Mouse (Mus musculus): ENCODE measurements around the gene Sp2. TPM values are rescaled to one million over a fixed set of nuclear protein-coding genes. Genes with fewer than 3 reads are reported as not detected.

Gene Sp2
- 12.3 and 17.8 TPM in 2 replicates for polyA plus RNA-seq (2012; rRNA removed)

GRCm38 (mm10) chr11:96982859-96983258 lies at the start of gene Sp2:
Gene Sp2 (minus strand): TSS chr11:96982959.

GRCm38 (mm10) chr11:97029686-97030417 lies 47.1 kb upstream of the Sp2 start, which contains the start of gene Scrn2:
Gene Scrn2 (plus strand): TSS chr11:97029938.

DNA sequence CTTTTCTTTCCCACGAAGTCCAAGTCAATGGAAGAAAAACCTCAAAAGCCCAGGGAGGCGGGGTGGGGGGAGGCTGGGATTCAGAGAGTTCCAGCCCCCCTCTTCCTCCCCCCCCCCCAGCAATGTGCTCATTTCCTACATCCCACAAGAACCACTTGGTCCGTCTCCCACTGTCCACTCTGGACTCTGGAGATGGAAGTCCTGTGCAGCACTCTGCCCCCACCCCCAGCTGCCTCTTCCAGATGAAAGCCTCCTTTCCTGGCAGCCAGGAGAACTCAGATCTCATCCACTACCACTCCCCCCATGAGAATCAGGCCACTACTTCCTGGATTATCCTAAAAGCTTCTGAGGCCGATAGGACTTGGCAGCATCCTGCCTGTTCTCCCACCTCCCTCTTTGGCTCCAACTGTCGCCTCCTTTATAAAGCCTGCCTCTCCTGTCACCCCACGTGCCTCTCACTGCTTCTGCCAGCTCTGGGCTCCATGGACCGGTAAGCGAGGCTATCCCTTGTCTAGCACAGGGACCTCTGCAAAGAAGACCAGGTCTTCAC lies 30.4 kb upstream of the Sp2 start, which contains the start of gene Sp6:
Gene Sp6 (plus strand): TSS at position 274 of the 550 bp plus-strand sequence.

DNA sequence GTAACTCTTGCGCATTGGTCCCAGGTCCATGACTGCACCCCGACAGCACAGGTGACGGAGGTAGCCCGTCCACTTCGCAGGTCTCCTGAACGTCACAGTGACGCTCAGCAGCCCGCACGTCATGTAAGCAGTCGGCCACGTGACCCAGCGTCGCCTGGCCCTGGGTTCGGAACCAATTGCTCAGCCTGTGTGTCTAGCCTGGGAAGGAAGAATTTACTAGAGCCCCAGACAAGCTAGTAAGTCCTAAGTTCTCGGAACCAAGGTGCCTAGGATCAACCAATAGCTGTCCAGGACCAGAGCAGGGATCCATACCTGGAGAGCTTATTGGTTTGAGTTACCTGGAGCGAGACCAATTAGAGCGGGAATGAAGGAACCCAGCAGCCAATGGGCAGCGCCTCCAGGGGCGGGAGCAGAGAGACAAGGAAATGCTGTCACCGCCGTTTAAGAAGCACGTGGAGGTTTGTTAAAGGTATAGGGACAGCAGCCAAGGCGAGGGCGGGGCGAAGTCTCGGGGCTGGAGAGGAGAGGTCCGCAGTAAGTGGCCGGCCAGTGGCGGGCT lies 38.9 kb downstream of the Sp2 start, which contains the start of gene Pnpo:
Gene Pnpo (minus strand): TSS at position 241 of the 559 bp plus-strand sequence.

GRCm38 (mm10) chr11:96928088-96928487 lies 54.7 kb downstream of the Sp2 start, which contains the start of gene Prr15l:
Gene Prr15l (plus strand): TSS chr11:96928104.

GRCm38 (mm10) chr11:96916044-96916884 lies 66.5 kb downstream of the Sp2 start, which contains the start of gene Cdk5rap3:
Gene Cdk5rap3 (minus strand): TSS chr11:96916496.

Other genes starting within 250 kb of the Sp2 start
- 34.6 and 44.1 TPM in 2 replicates for gene Snx11, start 205.4 kb downstream of the Sp2 start, polyA plus RNA-seq (2012; rRNA removed)
- gene Cbx1, start 193.8 kb downstream of the Sp2 start, polyA plus RNA-seq (2012; rRNA removed) = 180 and 280 TPM in 2 replicates
- gene Nfe2l1, start 153.0 kb downstream of the Sp2 start, polyA plus RNA-seq (2012; rRNA removed) = 68.8 and 124 TPM in 2 replicates
- 39.0 and 47.1 TPM in 2 replicates for gene Copz2, start 133.1 kb downstream of the Sp2 start, polyA plus RNA-seq (2012; rRNA removed)
- 78.2 and 94.6 TPM in 2 replicates for gene Cdk5rap3, start 66.5 kb downstream of the Sp2 start, polyA plus RNA-seq (2012; rRNA removed)
- gene Prr15l, start 54.9 kb downstream of the Sp2 start, polyA plus RNA-seq (2012; rRNA removed) = 0.28 and 0.52 TPM in 2 replicates
- gene Pnpo, start 39.0 kb downstream of the Sp2 start, polyA plus RNA-seq (2012; rRNA removed) = 22.7 and 26.6 TPM in 2 replicates
- gene Sp6, start 30.4 kb upstream of the Sp2 start, polyA plus RNA-seq (2012; rRNA removed) = 0.38 and 0.94 TPM in 2 replicates
- 20.1 and 29.7 TPM in 2 replicates for gene Scrn2, start 47.0 kb upstream of the Sp2 start, polyA plus RNA-seq (2012; rRNA removed)
- 1.6 and 1.9 TPM in 2 replicates for gene Lrrc46, start 58.4 kb upstream of the Sp2 start, polyA plus RNA-seq (2012; rRNA removed)
- gene Mrpl10, start 58.6 kb upstream of the Sp2 start, polyA plus RNA-seq (2012; rRNA removed) = 44.7 and 64.8 TPM in 2 replicates
- 9.1 and 10.4 TPM in 2 replicates for gene Osbpl7, start 67.7 kb upstream of the Sp2 start, polyA plus RNA-seq (2012; rRNA removed)
- gene Tbx21, start 132.4 kb upstream of the Sp2 start, polyA plus RNA-seq (2012; rRNA removed) = 0.04 and 0.16 TPM in 2 replicates
- 27.4 and 27.7 TPM in 2 replicates for gene Tbkbp1, start 168.5 kb upstream of the Sp2 start, polyA plus RNA-seq (2012; rRNA removed)
- 237 and 490 TPM in 2 replicates for gene Kpnb1, start 204.9 kb upstream of the Sp2 start, polyA plus RNA-seq (2012; rRNA removed)